Mouse (Mus musculus): ENCODE measurements around the gene Timp3. TPM values are rescaled to one million over a fixed set of nuclear protein-coding genes. Genes with fewer than 3 reads are reported as not detected.

Gene Timp3
- polyA plus RNA-seq, 1 experiment from 2014 or later, result 47.9 TPM

Other genes starting within 250 kb of the Timp3 start
- 6.8 and 7.9 TPM in 2 replicates for gene Syn3, start 198.5 kb downstream of the Timp3 start, polyA plus RNA-seq (2016; fragmentation: Nextera tagmentation; extraction: Ambion mirVana)